Mouse (Mus musculus): ENCODE measurements at regions not wholly inside any gene's neighbourhood (a gene's known extent, or its start where the extent isn't known, plus 50 kb on each side); places are given as distances from the start of the nearest gene placed in this dataset.

DNA sequence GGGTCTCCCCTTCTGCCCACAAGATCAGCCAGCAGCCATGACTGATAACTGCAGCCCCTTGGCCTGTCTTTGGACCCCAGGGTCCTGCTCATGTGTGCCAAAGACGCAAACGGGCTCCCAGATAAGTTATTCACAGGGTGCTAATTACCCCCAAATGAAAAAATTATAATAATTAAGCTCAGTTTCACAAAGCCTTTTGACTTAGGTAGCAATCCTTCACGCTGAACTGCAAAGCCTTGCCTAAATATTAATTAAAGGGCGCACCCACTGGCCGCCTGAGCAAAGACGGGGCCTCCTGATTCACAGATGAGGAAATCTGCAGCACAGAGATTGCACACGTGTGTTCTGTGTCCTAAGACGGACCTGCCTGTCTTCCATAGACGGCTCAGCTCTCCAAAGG lies 123.2 kb downstream of the Psmg1 start:
- Histone ChIP-seq H3K27me3 (ENCODE audit: control insufficient read depth, insufficient read depth, low read length) (no peaks in the 10 kb centered on the region), H3K27ac (ENCODE audit: low read depth, low read length) (no peak overlapping the region), H3K4me2 (replicated peaks; ENCODE audit: low read depth, low read length) (no peak overlapping the region), H3K9me3 (ENCODE audit: control insufficient read depth, low read length) (no peaks in the 10 kb centered on the region), H3K9ac (ENCODE audit: low read depth, low read length) (no peak overlapping the region), H3K4me1 (ENCODE audit: control insufficient read depth, insufficient read depth, low read length) (no peaks in the 10 kb centered on the region), H3K36me3 (ENCODE audit: control insufficient read depth, insufficient read depth, low read length) (no peaks in the 10 kb centered on the region), H3K4me3 (ENCODE audit: low read length) (no peak overlapping the region)
- WGBS: 86% methylated on average over 9 of the region's 9 CpGs
- no peak for ATAC-seq (ENCODE audit: low FRiP score, low TSS enrichment)

GRCm38 (mm10) chr16:95866866-95867420 lies 123.8 kb downstream of the Psmg1 start:
- WGBS: 100% methylated on average over 1 of the region's 1 CpGs
- no peak for ATAC-seq (ENCODE audit: low FRiP score, low TSS enrichment)
- H3K9me3 ChIP-seq (ENCODE audit: control insufficient read depth, low read length): no peaks in the 10 kb centered on the region
- no peaks in the 10 kb centered on the region for H3K4me1 ChIP-seq (ENCODE audit: control insufficient read depth, insufficient read depth, low read length)
- H3K36me3 ChIP-seq (ENCODE audit: control insufficient read depth, insufficient read depth, low read length): no peaks in the 10 kb centered on the region
- no peak overlapping the region for H3K4me3 ChIP-seq (ENCODE audit: low read length)
- H3K4me2 ChIP-seq (replicated peaks; ENCODE audit: low read depth, low read length): no peak overlapping the region
- H3K27me3 ChIP-seq (ENCODE audit: control insufficient read depth, insufficient read depth, low read length): no peaks in the 10 kb centered on the region
- no peak overlapping the region for H3K27ac ChIP-seq (ENCODE audit: low read depth, low read length)
- H3K9ac ChIP-seq (ENCODE audit: low read depth, low read length): no peak overlapping the region

- Histone ChIP-seq H3K36me3 (ENCODE audit: control insufficient read depth, insufficient read depth, low read length) (no peaks in the 10 kb centered on the region), H3K4me3 (ENCODE audit: low read length) (no peak overlapping the region), H3K27ac (ENCODE audit: low read depth, low read length) (no peak overlapping the region), H3K27me3 (ENCODE audit: control insufficient read depth, insufficient read depth, low read length) (no peaks in the 10 kb centered on the region), H3K4me1 (ENCODE audit: control insufficient read depth, insufficient read depth, low read length) (no peaks in the 10 kb centered on the region), H3K9me3 (ENCODE audit: control insufficient read depth, low read length) (no peaks in the 10 kb centered on the region), H3K4me2 (replicated peaks; ENCODE audit: low read depth, low read length) (no peak overlapping the region), H3K9ac (ENCODE audit: low read depth, low read length) (no peak overlapping the region)
- ATAC-seq (ENCODE audit: low FRiP score, low TSS enrichment): no peak
- 89% methylated on average over 1 of the region's 1 CpGs for WGBS
These were observed 125.2 kb downstream of the Psmg1 start for GRCm38 (mm10) chr16:95865603-95866002.

DNA sequence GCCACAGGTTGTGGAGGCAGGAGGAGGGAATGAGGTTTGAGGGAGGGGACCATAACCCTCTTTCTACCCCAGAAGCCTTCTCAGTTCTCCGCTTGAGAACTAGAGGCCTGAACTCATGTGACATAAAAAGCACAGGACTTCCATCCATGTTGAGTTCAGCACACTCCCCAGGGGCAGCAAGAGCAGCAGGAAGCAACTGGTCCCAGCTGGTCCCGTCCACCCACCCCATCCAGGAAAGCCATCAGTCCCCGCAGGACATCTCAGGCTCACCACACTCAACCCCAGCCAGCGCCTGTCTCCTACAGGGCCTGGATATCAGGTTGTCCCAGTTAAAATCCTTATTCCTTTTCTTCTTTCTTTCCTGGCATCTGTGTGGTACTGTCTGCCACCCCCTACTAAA lies 126.1 kb downstream of the Psmg1 start:
- ATAC-seq (ENCODE audit: low FRiP score, low TSS enrichment): no peak
- Histone ChIP-seq H3K36me3 (ENCODE audit: control insufficient read depth, insufficient read depth, low read length) (no peaks in the 10 kb centered on the region), H3K4me1 (ENCODE audit: control insufficient read depth, insufficient read depth, low read length) (no peaks in the 10 kb centered on the region), H3K27ac (ENCODE audit: low read depth, low read length) (0 out of 2 replicates have a peak overlapping the region, but pooled peaks have one; percentile 7), H3K9ac (ENCODE audit: low read depth, low read length) (no peak overlapping the region), H3K9me3 (ENCODE audit: control insufficient read depth, low read length) (no peaks in the 10 kb centered on the region), H3K4me2 (replicated peaks; ENCODE audit: low read depth, low read length) (no peak overlapping the region), H3K27me3 (ENCODE audit: control insufficient read depth, insufficient read depth, low read length) (no peaks in the 10 kb centered on the region), H3K4me3 (ENCODE audit: low read length) (no peak overlapping the region)
- WGBS: 86% methylated on average over 4 of the region's 4 CpGs

- H3K4me2 ChIP-seq (replicated peaks; ENCODE audit: low read depth, low read length): no peak overlapping the region
- ATAC-seq (ENCODE audit: low FRiP score, low TSS enrichment): no peak
These were observed 126.7 kb downstream of the Psmg1 start for GRCm38 (mm10) chr16:95864106-95864505.

DNA sequence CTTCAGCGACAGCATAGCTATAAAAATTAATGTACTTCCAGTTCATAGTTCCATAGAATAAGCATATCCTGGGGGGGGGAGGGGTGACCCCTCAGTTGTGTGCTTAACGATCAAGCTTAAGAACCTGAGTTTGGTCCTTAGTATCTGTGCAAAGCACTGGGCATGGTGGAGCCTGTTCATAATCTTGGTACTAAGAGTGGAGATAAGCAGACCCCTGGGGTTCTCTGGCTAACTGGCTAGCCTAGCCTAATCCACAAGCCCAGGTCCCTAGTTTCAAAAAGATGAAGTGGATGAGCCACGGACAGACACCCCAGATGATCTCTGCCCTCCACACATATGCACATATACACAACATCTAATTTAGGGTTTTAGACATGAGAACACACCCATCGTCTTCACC lies 127.2 kb downstream of the Psmg1 start:
- no peaks in the 10 kb centered on the region for H3K36me3 ChIP-seq (ENCODE audit: control insufficient read depth, insufficient read depth, low read length)
- no peaks in the 10 kb centered on the region for H3K4me1 ChIP-seq (ENCODE audit: control insufficient read depth, insufficient read depth, low read length)
- H3K27me3 ChIP-seq (ENCODE audit: control insufficient read depth, insufficient read depth, low read length): no peaks in the 10 kb centered on the region
- no peak overlapping the region for H3K27ac ChIP-seq (ENCODE audit: low read depth, low read length)
- H3K4me3 ChIP-seq (ENCODE audit: low read length): no peak overlapping the region
- H3K9ac ChIP-seq (ENCODE audit: low read depth, low read length): no peak overlapping the region
- no peak overlapping the region for H3K4me2 ChIP-seq (replicated peaks; ENCODE audit: low read depth, low read length)
- WGBS: 75% methylated on average over 4 of the region's 4 CpGs
- no peak for ATAC-seq (ENCODE audit: low FRiP score, low TSS enrichment)
- H3K9me3 ChIP-seq (ENCODE audit: control insufficient read depth, low read length): no peaks in the 10 kb centered on the region

More at GRCm38 (mm10) chr16:95864106-95864505, 126.7 kb downstream of the Psmg1 start:
- H3K27ac ChIP-seq (ENCODE audit: low read depth, low read length): 0 out of 2 replicates have a peak overlapping the region, but pooled peaks have one; percentile 7
- 72% methylated on average over 13 of the region's 13 CpGs for WGBS
- no peaks in the 10 kb centered on the region for H3K9me3 ChIP-seq (ENCODE audit: control insufficient read depth, low read length)
- no peaks in the 10 kb centered on the region for H3K27me3 ChIP-seq (ENCODE audit: control insufficient read depth, insufficient read depth, low read length)
- no peaks in the 10 kb centered on the region for H3K36me3 ChIP-seq (ENCODE audit: control insufficient read depth, insufficient read depth, low read length)
- no peak overlapping the region for H3K9ac ChIP-seq (ENCODE audit: low read depth, low read length)
- H3K4me3 ChIP-seq (ENCODE audit: low read length): no peak overlapping the region
- no peaks in the 10 kb centered on the region for H3K4me1 ChIP-seq (ENCODE audit: control insufficient read depth, insufficient read depth, low read length)

- H3K27ac ChIP-seq (ENCODE audit: low read depth, low read length): peak overlapping the region; percentile 57; the same call in 1 of the 2 replicates
- no peak for ATAC-seq (ENCODE audit: low FRiP score, low TSS enrichment)
These were observed 128.1 kb downstream of the Psmg1 start for GRCm38 (mm10) chr16:95862621-95863020.

GRCm38 (mm10) chr16:95861231-95861690 lies 129.5 kb downstream of the Psmg1 start:
- Histone ChIP-seq H3K36me3 (ENCODE audit: control insufficient read depth, insufficient read depth, low read length) (no peaks in the 10 kb centered on the region), H3K4me1 (ENCODE audit: control insufficient read depth, insufficient read depth, low read length) (no peaks in the 10 kb centered on the region), H3K27me3 (ENCODE audit: control insufficient read depth, insufficient read depth, low read length) (no peaks in the 10 kb centered on the region), H3K9me3 (ENCODE audit: control insufficient read depth, low read length) (no peaks in the 10 kb centered on the region), H3K27ac (ENCODE audit: low read depth, low read length) (peak overlapping the region; percentile 57; the same call in 1 of the 2 replicates), H3K9ac (ENCODE audit: low read depth, low read length) (no peak overlapping the region), H3K4me2 (replicated peaks; ENCODE audit: low read depth, low read length) (no peak overlapping the region), H3K4me3 (ENCODE audit: low read length) (no peak overlapping the region)
- peak; percentile 38; the same call in 1 of the 2 replicates for ATAC-seq (ENCODE audit: low FRiP score, low TSS enrichment)
- 73% methylated on average over 12 of the region's 12 CpGs for WGBS

More at GRCm38 (mm10) chr16:95862621-95863020, 128.1 kb downstream of the Psmg1 start:
- 60% methylated on average over 3 of the region's 3 CpGs for WGBS
- no peak overlapping the region for H3K4me2 ChIP-seq (replicated peaks; ENCODE audit: low read depth, low read length)
- H3K36me3 ChIP-seq (ENCODE audit: control insufficient read depth, insufficient read depth, low read length): no peaks in the 10 kb centered on the region
- H3K4me1 ChIP-seq (ENCODE audit: control insufficient read depth, insufficient read depth, low read length): no peaks in the 10 kb centered on the region
- no peak overlapping the region for H3K4me3 ChIP-seq (ENCODE audit: low read length)
- H3K27me3 ChIP-seq (ENCODE audit: control insufficient read depth, insufficient read depth, low read length): no peaks in the 10 kb centered on the region
- H3K9ac ChIP-seq (ENCODE audit: low read depth, low read length): no peak overlapping the region
- no peaks in the 10 kb centered on the region for H3K9me3 ChIP-seq (ENCODE audit: control insufficient read depth, low read length)

DNA sequence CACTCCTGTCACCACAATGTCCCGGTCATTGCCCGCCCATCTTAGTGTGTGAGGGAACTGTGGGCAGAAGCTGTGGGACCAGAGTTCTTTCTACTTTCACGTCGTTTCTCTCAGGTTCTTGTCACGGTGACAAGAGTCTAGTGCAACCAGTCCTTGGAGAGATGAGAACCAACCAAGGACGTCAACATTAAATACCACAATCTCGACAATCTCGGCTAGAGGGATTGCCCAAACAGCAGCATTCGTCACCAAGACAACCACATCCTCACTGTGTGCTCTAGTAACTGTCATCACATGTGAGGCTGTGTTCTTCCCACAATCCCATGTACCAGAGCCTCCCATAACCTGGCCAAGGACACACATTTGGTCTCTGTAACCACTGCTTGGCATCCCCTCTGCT lies 129.9 kb downstream of the Psmg1 start:
- Histone ChIP-seq H3K4me3 (ENCODE audit: low read length) (no peak overlapping the region), H3K4me1 (ENCODE audit: control insufficient read depth, insufficient read depth, low read length) (no peaks in the 10 kb centered on the region), H3K4me2 (replicated peaks; ENCODE audit: low read depth, low read length) (no peak overlapping the region), H3K36me3 (ENCODE audit: control insufficient read depth, insufficient read depth, low read length) (no peaks in the 10 kb centered on the region), H3K27ac (ENCODE audit: low read depth, low read length) (no peak overlapping the region; the same call in 1 of the 2 replicates), H3K27me3 (ENCODE audit: control insufficient read depth, insufficient read depth, low read length) (no peaks in the 10 kb centered on the region), H3K9ac (ENCODE audit: low read depth, low read length) (no peak overlapping the region), H3K9me3 (ENCODE audit: control insufficient read depth, low read length) (no peaks in the 10 kb centered on the region)
- WGBS: 87% methylated on average over 9 of the region's 9 CpGs
- no peak for ATAC-seq (ENCODE audit: low FRiP score, low TSS enrichment)

All from kidney, embryonic 14.5 days (tissue).